Mouse (Mus musculus) embryonic facial prominence, embryonic 14.5 days (tissue): ENCODE measurements around the gene Sub1. TPM values are rescaled to one million over a fixed set of nuclear protein-coding genes. Genes with fewer than 3 reads are reported as not detected.
A peak's percentile ranks its signal among the peaks of the same experiment; 100 is the strongest.

Experiments
- ATAC-seq: fragments of 200-750 bp; cut with Nextera tagmentation; 2 replicates; pipeline ENCODE4 v1.8.0; 2017; ENCODE audit warnings: low read depth, moderate number of reproducible peaks, moderate TSS enrichment
- DNase-seq: peaks from one replicate; pipeline ENCODE4 v3.0.0-alpha.2; 2015; ENCODE audit warnings: low spot score
- H3K27ac ChIP-seq: fragments of 300-500 bp; sonication (generic); replicated peaks from 2 replicates; pipeline ENCODE4 v1.5.1; 2014; ENCODE audit warnings: low read depth, mild to moderate bottlenecking, low read length, moderate library complexity
- H3K27me3 ChIP-seq: fragments of 300-500 bp; sonication (generic); replicated peaks from 2 replicates; pipeline ENCODE4 v1.6.1; 2014; ENCODE audit warnings: low read length; ENCODE audit not compliant: control insufficient read depth, insufficient read depth
- H3K36me3 ChIP-seq: fragments of 300-500 bp; sonication (generic); 2 replicates; pipeline ENCODE4 v1.6.1; 2014; ENCODE audit warnings: low read length, mixed read lengths; ENCODE audit not compliant: control insufficient read depth, insufficient read depth
- H3K4me1 ChIP-seq: fragments of 300-500 bp; sonication (generic); 2 replicates; pipeline ENCODE4 v1.6.1; 2014; ENCODE audit warnings: antibody characterized with exemption, low read length; ENCODE audit not compliant: control insufficient read depth, insufficient read depth
- H3K4me2 ChIP-seq: fragments of 300-500 bp; sonication (generic); 2 replicates; pipeline ENCODE4 v1.6.1; 2014; ENCODE audit warnings: low read depth, mild to moderate bottlenecking, low read length, moderate library complexity, mixed read lengths
- H3K4me3 ChIP-seq: fragments of 300-500 bp; sonication (generic); 2 replicates; pipeline ENCODE4 v1.5.1; 2014; ENCODE audit warnings: low read depth, mild to moderate bottlenecking, low read length
- H3K9ac ChIP-seq: fragments of 300-500 bp; sonication (generic); 2 replicates; pipeline ENCODE4 v1.6.1; 2014; ENCODE audit warnings: low read depth, mild to moderate bottlenecking, low read length, moderate library complexity, mixed read lengths
- H3K9me3 ChIP-seq: fragments of 300-500 bp; sonication (generic); 2 replicates; pipeline ENCODE4 v1.6.1; 2016; ENCODE audit warnings: low read length; ENCODE audit not compliant: control insufficient read depth
- WGBS: fragments of 180-500 bp; shearing (Covaris S2); extraction: QIAGEN DNeasy Blood & Tissue Kit; methylation state at CpG from one replicate; pipeline ENCODE4 v1.1.7; 2014; 5-methylcytosine and 5-hydroxymethylcytosine counted together
- polyA plus RNA-seq: library from polyadenylated mRNA; unstranded; fragments of >200 nt; fragmentation: Nextera tagmentation; extraction: Ambion mirVana; gene quantifications from 2 replicates; pipeline ENCODE4 v1.2.1, GENCODE M21; 2014

Sub1 gene
- polyA plus RNA-seq, 1 experiment from 2014 or later: 685 TPM

- Histone ChIP-seq H3K9me3 (0 out of 2 replicates have a peak, but pooled peaks cover 5% of the 10 kb centered on the region), H3K27me3 (no peaks in the 10 kb centered on the region), H3K4me2 (no peak overlapping the region), H3K36me3 (no peaks in the 10 kb centered on the region), H3K4me3 (no peak overlapping the region), H3K27ac (no peak overlapping the region), H3K4me1 (no peaks in the 10 kb centered on the region), H3K9ac (no peak overlapping the region)
- DNase-seq (no peak), ATAC-seq (no peak)
Measured at GRCm38 (mm10) chr15:12033155-12033554, 36.4 kb upstream of the Sub1 start.

- no peaks in the 10 kb centered on the region for H3K27me3 ChIP-seq
- ATAC-seq: no peak
- no peak overlapping the region for H3K4me3 ChIP-seq
- WGBS: 88% methylated on average over 3 of the region's 3 CpGs
- H3K36me3 ChIP-seq: no peaks in the 10 kb centered on the region
- no peak for DNase-seq
- 0 out of 2 replicates have a peak, but pooled peaks cover 5% of the 10 kb centered on the region for H3K9me3 ChIP-seq
- no peaks in the 10 kb centered on the region for H3K4me1 ChIP-seq
- no peak overlapping the region for H3K27ac ChIP-seq
- H3K9ac ChIP-seq: no peak overlapping the region
- H3K4me2 ChIP-seq: no peak overlapping the region
Measured at GRCm38 (mm10) chr15:12032512-12032911, 35.7 kb upstream of the Sub1 start.

- Histone ChIP-seq H3K9me3 (0 out of 2 replicates have a peak, but pooled peaks cover 5% of the 10 kb centered on the region), H3K4me1 (no peaks in the 10 kb centered on the region), H3K27me3 (no peaks in the 10 kb centered on the region), H3K9ac (no peak overlapping the region), H3K4me2 (no peak overlapping the region), H3K27ac (no peak overlapping the region), H3K36me3 (no peaks in the 10 kb centered on the region), H3K4me3 (no peak overlapping the region)
- 92% methylated on average over 8 of the region's 8 CpGs for WGBS
- ATAC-seq (no peak), DNase-seq (no peak)
Measured at GRCm38 (mm10) chr15:12031861-12032260, 35.1 kb upstream of the Sub1 start.

- 73% methylated on average over 4 of the region's 4 CpGs for WGBS
- Histone ChIP-seq H3K4me2 (no peak overlapping the region), H3K4me3 (no peak overlapping the region), H3K4me1 (no peaks in the 10 kb centered on the region), H3K9me3 (0 out of 2 replicates have a peak, but pooled peaks cover 5% of the 10 kb centered on the region), H3K9ac (no peak overlapping the region), H3K36me3 (no peaks in the 10 kb centered on the region), H3K27me3 (no peaks in the 10 kb centered on the region), H3K27ac (no peak overlapping the region)
- no peak for ATAC-seq
- DNase-seq: no peak
Measured at GRCm38 (mm10) chr15:12030221-12030620, 33.4 kb upstream of the Sub1 start.

GRCm38 (mm10) chr15:12027807-12028206 is 31.0 kb upstream of the Sub1 start:
- ATAC-seq (no peak), DNase-seq (no peak)
- H3K4me1 ChIP-seq: no peaks in the 10 kb centered on the region
- no peak overlapping the region for H3K4me3 ChIP-seq
- H3K9ac ChIP-seq: no peak overlapping the region
- no peaks in the 10 kb centered on the region for H3K36me3 ChIP-seq
- no peak overlapping the region for H3K27ac ChIP-seq
- H3K4me2 ChIP-seq: no peak overlapping the region
- 0 out of 2 replicates have a peak, but pooled peaks cover 5% of the 10 kb centered on the region for H3K9me3 ChIP-seq
- no peaks in the 10 kb centered on the region for H3K27me3 ChIP-seq
- WGBS: 65% methylated on average over 3 of the region's 3 CpGs

- no peak for DNase-seq
- Histone ChIP-seq H3K36me3 (no peaks in the 10 kb centered on the region), H3K27ac (no peak overlapping the region), H3K9me3 (0 out of 2 replicates have a peak, but pooled peaks cover 5% of the 10 kb centered on the region), H3K27me3 (no peaks in the 10 kb centered on the region), H3K4me2 (no peak overlapping the region), H3K4me1 (no peaks in the 10 kb centered on the region), H3K9ac (no peak overlapping the region), H3K4me3 (no peak overlapping the region)
- WGBS: 83% methylated on average over 5 of the region's 5 CpGs
- ATAC-seq: peak; percentile 70; the same call in 1 of the 2 replicates
Measured at GRCm38 (mm10) chr15:12026932-12027450, 30.2 kb upstream of the Sub1 start.

GRCm38 (mm10) chr15:12026026-12026425 is 29.2 kb upstream of the Sub1 start:
- Histone ChIP-seq H3K36me3 (no peaks in the 10 kb centered on the region), H3K27me3 (no peaks in the 10 kb centered on the region), H3K4me3 (no peak overlapping the region), H3K27ac (no peak overlapping the region), H3K4me2 (no peak overlapping the region), H3K4me1 (no peaks in the 10 kb centered on the region), H3K9ac (no peak overlapping the region), H3K9me3 (0 out of 2 replicates have a peak, but pooled peaks cover 5% of the 10 kb centered on the region)
- 84% methylated on average over 5 of the region's 5 CpGs for WGBS
- DNase-seq (no peak), ATAC-seq (no peak)

- no peak overlapping the region for H3K9ac ChIP-seq
- no peak for ATAC-seq
- WGBS: 80% methylated on average over 10 of the region's 10 CpGs
Measured at GRCm38 (mm10) chr15:12025341-12025740, 28.6 kb upstream of the Sub1 start.

GRCm38 (mm10) chr15:12024791-12025268 is 28.0 kb upstream of the Sub1 start:
- DNase-seq (peak; percentile 31), ATAC-seq (no peak)
- no peak overlapping the region for H3K4me3 ChIP-seq
- WGBS: 49% methylated on average over 14 of the region's 14 CpGs
- no peak overlapping the region for H3K9ac ChIP-seq
- H3K27ac ChIP-seq: no peak overlapping the region
- no peaks in the 10 kb centered on the region for H3K4me1 ChIP-seq
- 0 out of 2 replicates have a peak, but pooled peaks cover 5% of the 10 kb centered on the region for H3K9me3 ChIP-seq
- no peaks in the 10 kb centered on the region for H3K36me3 ChIP-seq
- no peaks in the 10 kb centered on the region for H3K27me3 ChIP-seq
- H3K4me2 ChIP-seq: 0 out of 2 replicates have a peak overlapping the region, but pooled peaks have one; percentile 5

More at GRCm38 (mm10) chr15:12025341-12025740, 28.6 kb upstream of the Sub1 start:
- no peak overlapping the region for H3K27ac ChIP-seq
- 0 out of 2 replicates have a peak, but pooled peaks cover 5% of the 10 kb centered on the region for H3K9me3 ChIP-seq
- no peak overlapping the region for H3K4me2 ChIP-seq
- no peaks in the 10 kb centered on the region for H3K36me3 ChIP-seq
- no peaks in the 10 kb centered on the region for H3K27me3 ChIP-seq
- no peak for DNase-seq
- H3K4me3 ChIP-seq: no peak overlapping the region
- no peaks in the 10 kb centered on the region for H3K4me1 ChIP-seq
